Mouse (Mus musculus) ES-E14 (cell line): ENCODE measurements around the gene Mtx1. TPM values are rescaled to one million over a fixed set of nuclear protein-coding genes. Genes with fewer than 3 reads are reported as not detected.

Experiments
- DNase-seq: peaks from one replicate; pipeline ENCODE4 v3.0.0-alpha.2; 2013; ENCODE audit warnings: low read depth, low spot score
- H3K27ac ChIP-seq: 2 replicates; pipeline ENCODE4 v1.5.1; 2012; ENCODE audit warnings: low read depth, mild to moderate bottlenecking, low read length, moderate library complexity, mixed read lengths; ENCODE audit not compliant: poor library complexity, insufficient read depth, severe bottlenecking
- H3K36me3 ChIP-seq: 2 replicates; pipeline ENCODE4 v1.6.1; 2012; ENCODE audit warnings: mild to moderate bottlenecking, low read length, moderate library complexity, mixed read lengths; ENCODE audit not compliant: control insufficient read depth, poor library complexity, insufficient read depth, severe bottlenecking
- H3K4me1 ChIP-seq, 2 experiments: fragments of 150-350 bp in 1 of 2; sonication (generic) in 1 of 2; 2 replicates each; pipeline ENCODE4 v1.6.1; 2012; ENCODE audit warnings: low read length in 2 of 2, mild to moderate bottlenecking in 1 of 2, mixed read lengths in 1 of 2; ENCODE audit not compliant: control insufficient read depth in 2 of 2, insufficient read depth in 2 of 2, poor library complexity in 1 of 2
- H3K4me3 ChIP-seq, 2 experiments: fragments of 150-350 bp in 1 of 2; sonication (generic) in 1 of 2; 2 replicates each; pipeline ENCODE4 v1.5.1; 2012; ENCODE audit warnings: low read length in 2 of 2, low read depth in 1 of 2, mild to moderate bottlenecking in 1 of 2, mixed read lengths in 1 of 2; ENCODE audit not compliant: insufficient read depth in 1 of 2, poor library complexity in 1 of 2, severe bottlenecking in 1 of 2
- H3K9ac ChIP-seq: 2 replicates; pipeline ENCODE4 v1.6.1; 2012; ENCODE audit warnings: low read depth, mild to moderate bottlenecking, low read length, mixed read lengths; ENCODE audit not compliant: poor library complexity, insufficient read depth, severe bottlenecking
- H3K9me3 ChIP-seq: fragments of 150-350 bp; sonication (generic); 2 replicates; pipeline ENCODE4 v1.6.1; 2012; ENCODE audit warnings: low read depth, mild to moderate bottlenecking, low read length; ENCODE audit not compliant: control insufficient read depth, insufficient read depth
- CHD2 ChIP-seq: IDR thresholded peaks from 2 replicates; pipeline ENCODE4 v1.6.1; 2014; ENCODE audit warnings: mild to moderate bottlenecking, low read depth, low read length, inconsistent platforms
- HCFC1 ChIP-seq: IDR thresholded peaks from 2 replicates; pipeline ENCODE4 v1.6.1; 2012; ENCODE audit warnings: low read length, inconsistent platforms, borderline replicate concordance; ENCODE audit not compliant: insufficient read depth
- MAFK ChIP-seq: IDR thresholded peaks from 2 replicates; pipeline ENCODE4 v1.6.1; 2014; ENCODE audit warnings: mild to moderate bottlenecking, low read depth, low read length, inconsistent platforms; ENCODE audit not compliant: insufficient read depth
- ZC3H11A ChIP-seq: IDR thresholded peaks from 2 replicates; pipeline ENCODE4 v1.6.1; 2012; ENCODE audit warnings: low read depth, mild to moderate bottlenecking, inconsistent platforms, low read length, borderline replicate concordance
- ZNF384 ChIP-seq: IDR thresholded peaks from 2 replicates; pipeline ENCODE4 v1.6.1; 2012; ENCODE audit warnings: low read depth, low read length, inconsistent platforms
- in situ Hi-C, 2 experiments: fragments of 600-800 bp; cut with MboI; formaldehyde crosslinking; loops; one replicate each; pipeline ENCODE4 v1.15.1; 2025; ENCODE audit warnings: low sequenced_read_pairs in 2 of 2, inconsistent platforms in 1 of 2; ENCODE audit not compliant: unreplicated experiment in 2 of 2
- total RNA-seq: library from RNA; depleted of rRNA; stranded (reverse); fragments of 300-350 nt; gene quantifications from 2 replicates; pipeline ENCODE4 v1.2.3, GENCODE M21; 2012

Gene Mtx1
- total RNA-seq, 1 experiment: 251 TPM

GRCm38 (mm10) chr3:89215853-89216252, 11.0 kb downstream of the Mtx1 start:
- Histone ChIP-seq H3K4me3 (peak overlapping the region in 1 of 2 experiments; percentile 55; a peak in 1 of 4 replicates), H3K27ac (0 out of 2 replicates have a peak overlapping the region, but pooled peaks have one; percentile 33)

DNA sequence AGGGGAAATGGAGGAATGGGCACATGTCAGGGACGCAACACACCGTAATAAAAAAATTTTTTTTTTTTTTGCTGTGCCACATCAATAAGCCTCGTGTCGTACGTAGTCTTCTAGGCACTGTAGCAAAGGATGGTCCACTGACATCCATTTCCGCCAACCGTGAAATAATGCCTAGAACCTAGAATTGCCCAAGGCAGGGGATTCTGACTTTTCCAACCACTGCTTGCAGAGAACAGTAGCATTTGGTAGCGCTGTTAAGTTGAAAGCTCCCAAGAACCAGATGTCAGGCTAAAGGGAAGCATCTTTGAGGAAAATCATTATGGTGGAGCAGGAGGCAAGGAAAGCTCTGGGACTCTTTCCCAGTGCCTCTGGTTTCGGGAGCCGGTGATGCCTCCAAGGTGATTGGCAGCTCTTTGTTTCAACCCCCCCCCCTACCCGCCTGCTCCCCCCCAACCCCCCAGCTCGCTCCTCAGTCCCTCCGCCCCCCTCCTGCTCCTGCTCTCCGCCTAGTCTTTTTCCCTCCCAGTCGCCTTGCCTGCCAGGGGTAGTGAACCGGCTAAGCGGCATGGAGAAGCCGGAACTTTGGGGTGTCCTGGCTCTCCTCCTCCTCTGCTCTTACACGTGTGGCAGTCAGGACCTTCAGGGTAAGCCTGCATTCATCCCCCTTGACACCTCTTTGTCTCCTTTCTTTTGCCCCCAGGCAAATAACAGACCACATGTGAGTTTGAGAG, 12.0 kb downstream of the Mtx1 start, which contains the start of gene Thbs3:
Gene Thbs3, plus strand, starts transcription at position 500 of the 731 bp plus-strand sequence.
- no peak for DNase-seq
- TF ChIP-seq HCFC1 (no peak), ZC3H11A (no peak), ZNF384 (no peak), MAFK (no peak), CHD2 (no peak)
- peak within 1 kb of the TSS; percentile 91 for H3K27ac ChIP-seq
- in situ Hi-C loops: no loop called here
- H3K4me3 ChIP-seq: peak within 1 kb of the TSS; percentile 95
- peak within 1 kb of the TSS; percentile 92 for H3K9ac ChIP-seq
- no peaks in the 10 kb centered on the region for H3K9me3 ChIP-seq
- H3K4me1 ChIP-seq: peaks cover 3 to 17% of the 10 kb centered on the region in 2 experiments; a peak in 2 of 4 replicates
- H3K36me3 ChIP-seq: peaks cover 13% of the 10 kb centered on the region

More at GRCm38 (mm10) chr3:89215853-89216252, 11.0 kb downstream of the Mtx1 start:
- in situ Hi-C loops: no loop called here
- Histone ChIP-seq H3K9ac (peak overlapping the region; percentile 71; the same call in 1 of the 2 replicates), H3K4me1 (peaks cover 3 to 17% of the 10 kb centered on the region in 2 experiments; a peak in 2 of 4 replicates), H3K36me3 (peaks cover 7% of the 10 kb centered on the region; the same call in 1 of the 2 replicates), H3K9me3 (no peaks in the 10 kb centered on the region)
- no peak for TF ChIP-seq HCFC1
- peak; percentile 87 for DNase-seq

GRCm38 (mm10) chr3:89213803-89214530, 12.9 kb downstream of the Mtx1 start:
- in situ Hi-C loops: no loop called here
- no peak for TF ChIP-seq ZNF384
- peak; percentile 85 for TF ChIP-seq HCFC1
- peaks cover 3 to 17% of the 10 kb centered on the region in 2 experiments; a peak in 2 of 4 replicates for H3K4me1 ChIP-seq

DNA sequence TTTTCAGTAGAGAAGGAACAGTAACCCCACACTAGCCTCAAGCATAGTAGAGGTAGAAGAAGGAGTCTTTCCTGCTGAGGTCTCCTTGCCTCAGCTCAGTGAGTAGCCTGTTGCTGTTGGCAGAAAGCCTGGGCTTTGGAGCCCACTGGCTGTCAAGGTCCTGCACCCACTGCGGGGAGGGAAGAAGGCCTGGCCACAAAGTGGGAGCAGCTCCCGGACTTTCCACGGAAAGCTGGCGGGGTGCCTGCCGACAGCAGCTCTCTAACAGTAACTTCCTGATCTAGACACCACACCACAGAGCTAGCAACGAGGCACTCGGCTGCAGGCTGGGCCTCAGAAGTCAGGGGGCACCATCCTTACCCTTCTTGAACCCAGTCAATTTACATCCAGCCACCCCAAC, 16.2 kb downstream of the Mtx1 start:
- Histone ChIP-seq H3K27ac (no peak overlapping the region), H3K9me3 (no peaks in the 10 kb centered on the region), H3K4me1 (peaks cover 3 to 11% of the 10 kb centered on the region in 2 experiments; a peak in 2 of 4 replicates), H3K36me3 (peaks cover 43% of the 10 kb centered on the region), H3K4me3 (no peak overlapping the region), H3K9ac (no peak overlapping the region)
- TF ChIP-seq ZC3H11A (no peak), MAFK (no peak), HCFC1 (no peak), ZNF384 (no peak), CHD2 (no peak)
- in situ Hi-C loops: no loop called here
- DNase-seq: no peak

More at GRCm38 (mm10) chr3:89213803-89214530, 12.9 kb downstream of the Mtx1 start:
- Histone ChIP-seq H3K9ac (peak overlapping the region; percentile 95), H3K9me3 (no peaks in the 10 kb centered on the region), H3K4me3 (peak overlapping the region; percentile 95), H3K27ac (peak overlapping the region; percentile 91), H3K36me3 (peaks cover 18% of the 10 kb centered on the region)
- DNase-seq: peak; percentile 92
